Mouse (Mus musculus): ENCODE data around the gene Troap. TPM values are rescaled to one million over a fixed set of nuclear protein-coding genes. Genes with fewer than 3 reads are reported as not detected.
A peak's percentile ranks its signal among the peaks of the same experiment; 100 is the strongest.

Troap gene
- polyA plus RNA-seq, 1 experiment: 18.6 TPM

DNA sequence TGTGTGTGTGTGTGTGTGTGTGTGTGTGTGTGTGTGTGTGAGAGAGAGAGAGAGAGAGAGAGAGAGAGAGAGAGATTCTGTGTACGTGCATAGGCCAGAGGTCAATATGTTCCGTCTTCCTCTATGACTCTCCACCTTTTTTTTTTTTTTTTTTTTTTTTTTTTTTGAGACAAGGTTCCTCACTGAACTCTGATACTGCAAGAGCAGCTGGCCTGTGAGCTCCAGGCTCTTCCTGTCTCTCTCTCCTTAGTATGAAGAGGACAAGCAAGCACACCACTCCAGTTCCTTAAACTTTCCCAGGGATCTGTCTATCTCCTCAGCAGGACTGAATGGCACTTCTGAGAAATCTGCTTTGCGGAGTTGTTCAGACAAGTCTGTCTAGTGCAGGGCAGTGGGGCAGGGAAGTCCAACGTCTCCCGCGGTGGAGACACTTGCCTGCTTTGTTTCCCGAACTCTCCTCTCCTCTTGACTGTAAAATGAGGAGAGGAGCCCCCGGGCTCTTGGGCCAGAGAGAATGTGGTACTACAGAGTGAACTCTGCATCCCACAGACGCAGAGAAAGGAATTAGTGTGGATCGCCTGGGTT, 45.4 kb upstream of the Troap start:
- H3K4me2 ChIP-seq (ENCODE audit: low read depth): peak overlapping the region; percentile 85
- no peaks in the 10 kb centered on the region for H3K36me3 ChIP-seq (ENCODE audit: control insufficient read depth, insufficient read depth)
- peak overlapping the region; percentile 98 for H3K4me3 ChIP-seq
- peak overlapping the region; percentile 32 for H3ac ChIP-seq (ENCODE audit: control insufficient read depth, insufficient read length)
- H3K27me3 ChIP-seq (ENCODE audit: control insufficient read depth, insufficient read depth, insufficient read length): no peaks in the 10 kb centered on the region
- peaks cover 37% of the 10 kb centered on the region for H3K79me2 ChIP-seq (ENCODE audit: control insufficient read depth, insufficient read depth)
- no peak for TF ChIP-seq POLR2A (IDR thresholded peaks at IDR 0.05; ENCODE audit: insufficient read length, low read depth)
- no peak for TF ChIP-seq CEBPB (IDR thresholded peaks at IDR 0.05; ENCODE audit: insufficient read depth, poor library complexity, severe bottlenecking)
- TF ChIP-seq MYOD1 (IDR thresholded peaks at IDR 0.05; ENCODE audit: control insufficient read depth in 1 of 3, insufficient read length in 2 of 3, low read depth in 2 of 3): no peak

DNA sequence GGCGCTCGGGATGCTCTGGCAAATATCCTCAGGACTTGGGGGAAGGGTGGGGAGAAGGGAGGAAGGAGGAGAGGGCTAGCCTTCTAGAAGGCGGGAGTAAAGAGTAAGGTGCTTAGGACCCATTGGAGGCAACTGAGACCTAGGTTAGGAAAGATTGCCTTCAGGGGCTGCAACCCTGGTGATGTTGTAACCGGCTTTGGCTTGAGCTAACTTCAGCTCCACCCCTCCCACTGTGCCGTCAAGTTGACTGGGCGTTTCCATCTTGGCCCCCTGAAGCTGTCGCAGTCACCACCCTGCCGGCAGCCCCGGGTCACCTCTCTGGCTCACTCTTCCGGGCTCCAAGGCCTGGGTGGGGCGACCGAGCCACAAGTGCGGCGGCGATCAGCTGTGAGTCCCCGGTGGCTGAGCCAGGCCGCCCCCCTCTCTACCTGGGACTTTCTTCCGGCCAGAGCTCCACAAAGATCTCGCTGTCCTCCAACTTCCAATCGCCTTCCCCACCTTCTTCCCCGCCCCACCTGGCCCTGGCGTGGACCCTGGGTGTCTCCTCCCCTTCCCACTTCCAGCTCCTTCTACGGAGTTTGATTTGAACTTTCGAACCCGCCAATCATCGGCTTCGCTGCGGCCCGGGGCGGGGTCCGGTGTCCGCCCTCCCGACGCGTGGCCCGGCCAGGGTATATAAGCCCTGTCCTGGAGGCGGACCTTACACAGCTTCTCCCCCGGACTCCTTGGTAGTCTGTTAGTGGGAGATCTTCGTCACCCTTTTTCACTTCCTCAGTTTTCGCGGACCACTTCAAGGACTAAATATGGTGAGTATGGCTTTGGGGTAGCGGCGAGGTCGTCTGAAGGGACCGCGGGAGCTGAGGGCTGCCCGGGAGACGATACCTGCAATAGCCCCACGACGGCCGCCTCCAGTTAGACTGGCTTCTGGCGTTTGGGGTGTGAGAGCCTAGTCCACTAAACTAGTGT, 44.5 kb upstream of the Troap start, which contains the start of gene Tuba1c:
TSS of gene Tuba1c (plus strand) at position 273 of the 966 bp plus-strand sequence.
- H3K4me3 ChIP-seq: peak within 1 kb of the TSS; percentile 98
- H3K36me3 ChIP-seq (ENCODE audit: control insufficient read depth, insufficient read depth): peaks cover 6% of the 10 kb centered on the region
- H3K79me2 ChIP-seq (ENCODE audit: control insufficient read depth, insufficient read depth): peaks cover 43% of the 10 kb centered on the region
- peak within 1 kb of the TSS; percentile 32 for H3ac ChIP-seq (ENCODE audit: control insufficient read depth, insufficient read length)
- no peaks in the 10 kb centered on the region for H3K27me3 ChIP-seq (ENCODE audit: control insufficient read depth, insufficient read depth, insufficient read length)
- H3K4me2 ChIP-seq (ENCODE audit: low read depth): peak within 1 kb of the TSS; percentile 94
- peak; percentile 97 for TF ChIP-seq POLR2A (IDR thresholded peaks at IDR 0.05; ENCODE audit: insufficient read length, low read depth)
- no peak for TF ChIP-seq MAX (IDR thresholded peaks at IDR 0.05; ENCODE audit: low read depth)
- peak; percentile 70 for TF ChIP-seq E2F4 (IDR thresholded peaks at IDR 0.05; ENCODE audit: insufficient read depth)
- TF ChIP-seq REST (IDR thresholded peaks at IDR 0.05; ENCODE audit: insufficient read depth, insufficient read length): no peak
- peak; percentile 24 for TF ChIP-seq USF1 (IDR thresholded peaks at IDR 0.05; ENCODE audit: low read depth)
- peak; percentile 93 for TF ChIP-seq POLR2AphosphoS2 (IDR thresholded peaks at IDR 0.05; ENCODE audit: insufficient read length, low read depth)
- peak in 1 of 3 experiments; percentile 54 for TF ChIP-seq MYOG (IDR thresholded peaks at IDR 0.05; ENCODE audit: control insufficient read depth in 1 of 3, insufficient read depth in 1 of 3, insufficient read length in 2 of 3, low read depth in 2 of 3)
- no peak for TF ChIP-seq TCF12 (IDR thresholded peaks at IDR 0.05; ENCODE audit: insufficient read depth, poor library complexity, severe bottlenecking)
- TF ChIP-seq SRF (IDR thresholded peaks at IDR 0.05; ENCODE audit: control insufficient read depth, insufficient read length, low read depth): peak; percentile 64
- peak; percentile 82 for TF ChIP-seq CEBPB (IDR thresholded peaks at IDR 0.05; ENCODE audit: insufficient read depth, poor library complexity, severe bottlenecking)
- no peak for TF ChIP-seq TCF3 (IDR thresholded peaks at IDR 0.05; ENCODE audit: insufficient read length, low read depth)
- no peak for TF ChIP-seq MYOD1 (IDR thresholded peaks at IDR 0.05; ENCODE audit: control insufficient read depth in 1 of 3, insufficient read length in 2 of 3, low read depth in 2 of 3)

DNA sequence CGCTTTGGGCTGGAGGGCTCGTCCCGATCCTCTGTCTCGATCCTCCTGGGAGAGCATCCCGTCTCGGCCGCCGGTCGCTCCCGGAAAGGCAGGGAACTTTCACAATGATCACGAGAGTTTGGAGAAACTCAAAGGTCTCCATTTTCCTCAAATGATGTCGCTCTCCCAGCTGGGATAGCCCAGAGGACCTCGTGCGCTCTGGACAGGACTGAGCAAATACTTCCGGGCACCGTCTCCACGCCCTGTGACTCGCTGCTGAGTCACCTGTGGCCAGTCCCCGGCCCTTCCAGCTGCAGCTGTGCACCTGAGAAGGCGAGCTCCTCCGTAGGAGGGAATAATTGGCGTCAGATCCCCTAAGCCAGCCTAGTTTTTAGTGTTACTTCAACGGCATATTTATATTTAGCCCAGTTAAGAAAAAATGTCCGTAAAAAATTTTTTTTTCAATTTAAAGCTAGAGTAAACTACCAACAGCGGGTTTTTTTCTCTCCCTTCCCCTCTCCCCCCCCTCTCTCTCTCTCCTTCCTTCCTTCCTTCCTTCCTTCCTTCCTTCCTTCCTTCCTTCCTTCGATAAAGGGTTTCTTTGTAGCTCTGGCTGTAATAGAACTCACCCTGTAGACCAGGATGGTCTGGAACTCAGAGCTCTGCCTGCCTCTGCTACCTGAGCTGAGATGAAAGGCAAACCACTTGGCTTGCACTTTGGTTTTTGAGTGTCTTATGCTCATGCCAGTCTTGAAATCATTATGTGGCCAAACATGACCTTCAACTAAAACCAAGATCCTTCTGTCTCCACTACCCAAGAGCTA, 43.6 kb upstream of the Troap start:
- H3ac ChIP-seq (ENCODE audit: control insufficient read depth, insufficient read length): peak overlapping the region; percentile 32
- TF ChIP-seq POLR2AphosphoS2 (IDR thresholded peaks at IDR 0.05; ENCODE audit: insufficient read length, low read depth) (peak; percentile 78), TCF12 (IDR thresholded peaks at IDR 0.05; ENCODE audit: insufficient read depth, poor library complexity, severe bottlenecking) (no peak), MYOG (IDR thresholded peaks at IDR 0.05; ENCODE audit: control insufficient read depth in 1 of 3, insufficient read depth in 1 of 3, insufficient read length in 2 of 3, low read depth in 2 of 3) (peak in 2 of 3 experiments; percentile 21 to 74), SRF (IDR thresholded peaks at IDR 0.05; ENCODE audit: control insufficient read depth, insufficient read length, low read depth) (no peak), POLR2A (IDR thresholded peaks at IDR 0.05; ENCODE audit: insufficient read length, low read depth) (peak; percentile 43), MAX (IDR thresholded peaks at IDR 0.05; ENCODE audit: low read depth) (no peak), MYOD1 (IDR thresholded peaks at IDR 0.05; ENCODE audit: control insufficient read depth in 1 of 3, insufficient read length in 2 of 3, low read depth in 2 of 3) (peak in 2 of 3 experiments; percentile 10 to 80)
- H3K79me2 ChIP-seq (ENCODE audit: control insufficient read depth, insufficient read depth): peaks cover 49% of the 10 kb centered on the region
- H3K4me3 ChIP-seq: peak overlapping the region; percentile 98
- peaks cover 14% of the 10 kb centered on the region for H3K36me3 ChIP-seq (ENCODE audit: control insufficient read depth, insufficient read depth)
- H3K27me3 ChIP-seq (ENCODE audit: control insufficient read depth, insufficient read depth, insufficient read length): no peaks in the 10 kb centered on the region
- peak overlapping the region; percentile 94 for H3K4me2 ChIP-seq (ENCODE audit: low read depth)

DNA sequence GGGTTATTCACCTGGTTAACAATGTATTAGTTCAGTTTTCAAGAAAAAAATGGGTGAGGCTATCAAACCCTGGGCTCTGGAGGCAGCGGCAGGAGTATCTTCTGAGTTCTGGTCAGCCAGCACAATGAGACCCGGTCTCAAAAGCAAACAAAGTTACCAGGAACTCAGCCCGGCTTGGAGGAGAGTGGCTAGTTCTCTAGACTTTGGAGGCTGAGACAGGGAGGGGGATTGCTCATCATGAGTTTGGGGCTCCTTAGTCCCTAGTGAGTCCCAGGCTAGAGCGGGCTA, 43.0 kb upstream of the Troap start:
- peak overlapping the region; percentile 94 for H3K4me2 ChIP-seq (ENCODE audit: low read depth)
- no peak overlapping the region for H3ac ChIP-seq (ENCODE audit: control insufficient read depth, insufficient read length)
- no peak for TF ChIP-seq E2F4 (IDR thresholded peaks at IDR 0.05; ENCODE audit: insufficient read depth)
- no peak for TF ChIP-seq TCF3 (IDR thresholded peaks at IDR 0.05; ENCODE audit: insufficient read length, low read depth)
- no peak for TF ChIP-seq MAX (IDR thresholded peaks at IDR 0.05; ENCODE audit: low read depth)
- no peak for TF ChIP-seq TCF12 (IDR thresholded peaks at IDR 0.05; ENCODE audit: insufficient read depth, poor library complexity, severe bottlenecking)
- no peak for TF ChIP-seq CEBPB (IDR thresholded peaks at IDR 0.05; ENCODE audit: insufficient read depth, poor library complexity, severe bottlenecking)
- no peak for TF ChIP-seq MYOD1 (IDR thresholded peaks at IDR 0.05; ENCODE audit: control insufficient read depth in 1 of 3, insufficient read length in 2 of 3, low read depth in 2 of 3)
- no peak for TF ChIP-seq USF1 (IDR thresholded peaks at IDR 0.05; ENCODE audit: low read depth)
- no peak for TF ChIP-seq POLR2A (IDR thresholded peaks at IDR 0.05; ENCODE audit: insufficient read length, low read depth)
- no peak for TF ChIP-seq REST (IDR thresholded peaks at IDR 0.05; ENCODE audit: insufficient read depth, insufficient read length)
- no peak for TF ChIP-seq POLR2AphosphoS2 (IDR thresholded peaks at IDR 0.05; ENCODE audit: insufficient read length, low read depth)
- no peak for TF ChIP-seq MYOG (IDR thresholded peaks at IDR 0.05; ENCODE audit: control insufficient read depth in 1 of 3, insufficient read depth in 1 of 3, insufficient read length in 2 of 3, low read depth in 2 of 3)
- no peak for TF ChIP-seq SRF (IDR thresholded peaks at IDR 0.05; ENCODE audit: control insufficient read depth, insufficient read length, low read depth)

More for the DNA sequence above, 43.0 kb upstream of the Troap start:
- H3K27me3 ChIP-seq (ENCODE audit: control insufficient read depth, insufficient read depth, insufficient read length): no peaks in the 10 kb centered on the region
- peaks cover 55% of the 10 kb centered on the region for H3K79me2 ChIP-seq (ENCODE audit: control insufficient read depth, insufficient read depth)
- peaks cover 20% of the 10 kb centered on the region for H3K36me3 ChIP-seq (ENCODE audit: control insufficient read depth, insufficient read depth)
- H3K4me3 ChIP-seq: peak overlapping the region; percentile 98
